Mouse (Mus musculus) myocyte (in vitro differentiated cells): ENCODE measurements at regions not wholly inside any gene's neighbourhood (a gene's known extent, or its start where the extent isn't known, plus 50 kb on each side); places are given as distances from the start of the nearest gene placed in this dataset.

Experiments
- MAX ChIP-seq: IDR thresholded peaks from one replicate; pipeline ENCODE4 v1.6.1; 2011; ENCODE audit warnings: low read depth, mild to moderate bottlenecking, control low read depth
- MYOG ChIP-seq, 3 experiments: IDR thresholded peaks; one replicate each; pipeline ENCODE4 v1.6.1; 2011; ENCODE audit warnings: control low read depth in 2 of 3, low read depth in 2 of 3, mild to moderate bottlenecking in 2 of 3; ENCODE audit not compliant: insufficient read length in 2 of 3, control insufficient read depth in 1 of 3, insufficient read depth in 1 of 3
- POLR2A ChIP-seq: IDR thresholded peaks from one replicate; pipeline ENCODE4 v1.6.1; 2011; ENCODE audit warnings: low read depth, mild to moderate bottlenecking, control low read depth, moderate library complexity; ENCODE audit not compliant: insufficient read length
- POLR2AphosphoS2 ChIP-seq: IDR thresholded peaks from one replicate; pipeline ENCODE4 v1.6.1; 2011; ENCODE audit warnings: low read depth, control low read depth; ENCODE audit not compliant: insufficient read length
- REST ChIP-seq: IDR thresholded peaks from one replicate; pipeline ENCODE4 v1.6.1; 2011; ENCODE audit warnings: mild to moderate bottlenecking, control low read depth, moderate library complexity; ENCODE audit not compliant: insufficient read depth, insufficient read length
- TCF12 ChIP-seq: IDR thresholded peaks from one replicate; pipeline ENCODE4 v1.6.1; 2011; ENCODE audit warnings: mild to moderate bottlenecking, control low read depth; ENCODE audit not compliant: poor library complexity, insufficient read depth, severe bottlenecking
- USF1 ChIP-seq: IDR thresholded peaks from one replicate; pipeline ENCODE4 v1.6.1; 2011; ENCODE audit warnings: low read depth, mild to moderate bottlenecking, control low read depth, moderate library complexity

- no peak for TF ChIP-seq MYOG (IDR thresholded peaks at IDR 0.05; ENCODE audit: control insufficient read depth in 1 of 3, insufficient read depth in 1 of 3, insufficient read length in 2 of 3, low read depth in 2 of 3)
- TF ChIP-seq POLR2A: no peak
- TF ChIP-seq MAX: no peak
- TF ChIP-seq USF1: no peak
- no peak for TF ChIP-seq TCF12
- TF ChIP-seq POLR2AphosphoS2: no peak
- TF ChIP-seq REST: no peak
Observed at GRCm38 (mm10) chr8:78000303-78000702, 212.8 kb upstream of the Ttc29 start.
